Mouse (Mus musculus): ENCODE results near the gene Bola3. TPM values are rescaled to one million over a fixed set of nuclear protein-coding genes. Genes with fewer than 3 reads are reported as not detected.

Bola3 gene
- total RNA-seq, 1 experiment from 2014 or later: 193 TPM

DNA sequence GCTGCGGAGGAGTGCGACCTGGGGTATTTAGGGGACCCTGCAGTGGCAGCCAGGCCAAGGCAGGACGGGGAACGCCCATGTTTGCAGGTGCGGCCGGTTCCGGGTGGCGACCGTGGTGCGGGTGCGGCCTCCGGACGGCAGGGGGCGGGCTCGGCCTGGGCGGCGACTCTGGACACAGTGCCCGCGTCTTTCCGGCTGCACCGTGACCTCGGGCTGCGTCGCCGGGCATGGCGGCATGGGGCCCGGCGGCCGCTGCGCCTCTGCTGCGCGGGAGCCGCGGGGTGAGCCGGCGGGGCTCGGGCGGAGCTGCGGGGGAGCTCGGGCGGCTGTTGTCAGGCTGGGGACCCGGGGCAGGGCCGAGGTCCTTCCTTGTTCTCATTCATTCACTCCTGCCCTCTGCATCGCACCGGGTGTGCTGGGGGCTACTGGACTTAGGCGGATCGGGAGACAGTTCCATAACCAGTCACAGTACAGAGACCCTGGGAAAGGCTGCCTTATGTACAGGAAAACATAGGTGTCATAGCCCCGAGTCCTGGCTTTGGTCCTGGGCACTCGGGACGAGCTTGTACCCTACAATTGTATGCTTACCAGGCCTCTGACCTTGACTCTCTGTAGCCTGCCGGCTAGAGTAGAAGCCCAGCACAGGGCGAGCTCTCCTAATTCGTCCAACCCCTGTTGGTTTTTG is 469 bp downstream of the Bola3 start:
- peak; percentile 94 for DNase-seq

DNA sequence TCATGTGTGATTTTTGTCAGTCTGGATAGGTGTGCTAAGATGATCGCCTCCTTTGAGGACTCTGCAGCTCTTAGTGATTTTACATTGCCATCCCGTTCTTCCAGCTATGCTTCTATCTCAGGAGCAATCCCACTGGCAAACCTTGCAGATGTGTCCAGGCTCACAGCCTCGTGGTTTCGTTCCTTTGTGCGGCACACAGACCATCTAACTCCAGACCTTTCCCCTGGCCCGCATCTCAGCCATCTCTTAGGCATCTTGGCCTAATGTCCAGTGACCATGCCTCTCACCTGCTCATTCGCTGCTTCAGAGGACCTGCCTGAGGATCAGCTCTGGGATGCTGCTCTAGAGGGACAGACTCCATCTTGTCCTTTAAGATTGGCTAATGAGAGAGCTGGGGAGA is 1.2 kb downstream of the Bola3 start:
- no peak for DNase-seq

DNA sequence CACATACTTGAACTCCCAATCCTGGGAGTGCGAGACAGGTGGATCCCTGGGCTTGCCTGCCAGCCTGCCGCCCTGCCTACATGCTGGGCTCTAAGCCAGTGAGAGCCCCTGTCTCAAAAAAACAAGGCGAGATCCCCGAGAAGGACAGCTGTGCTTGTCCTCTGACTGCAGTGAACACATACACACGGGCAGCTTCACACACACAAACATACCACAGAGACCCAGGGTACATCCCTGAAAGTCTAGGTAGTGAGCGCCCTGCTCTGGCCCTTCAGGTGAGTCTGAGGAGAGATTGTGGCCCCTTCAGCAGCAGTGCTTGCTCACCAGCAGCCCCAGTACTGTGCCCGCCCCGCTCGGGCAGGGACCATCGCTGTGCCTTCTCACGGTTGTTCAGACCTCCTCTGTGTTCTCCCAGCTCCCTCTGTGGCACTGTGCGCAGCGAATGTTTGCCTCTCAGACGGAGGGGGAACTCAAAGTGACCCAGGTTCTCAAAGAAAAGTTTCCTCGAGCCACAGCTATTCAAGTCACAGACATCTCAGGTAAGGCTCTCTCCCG is 2.0 kb downstream of the Bola3 start:
- DNase-seq: no peak

DNA sequence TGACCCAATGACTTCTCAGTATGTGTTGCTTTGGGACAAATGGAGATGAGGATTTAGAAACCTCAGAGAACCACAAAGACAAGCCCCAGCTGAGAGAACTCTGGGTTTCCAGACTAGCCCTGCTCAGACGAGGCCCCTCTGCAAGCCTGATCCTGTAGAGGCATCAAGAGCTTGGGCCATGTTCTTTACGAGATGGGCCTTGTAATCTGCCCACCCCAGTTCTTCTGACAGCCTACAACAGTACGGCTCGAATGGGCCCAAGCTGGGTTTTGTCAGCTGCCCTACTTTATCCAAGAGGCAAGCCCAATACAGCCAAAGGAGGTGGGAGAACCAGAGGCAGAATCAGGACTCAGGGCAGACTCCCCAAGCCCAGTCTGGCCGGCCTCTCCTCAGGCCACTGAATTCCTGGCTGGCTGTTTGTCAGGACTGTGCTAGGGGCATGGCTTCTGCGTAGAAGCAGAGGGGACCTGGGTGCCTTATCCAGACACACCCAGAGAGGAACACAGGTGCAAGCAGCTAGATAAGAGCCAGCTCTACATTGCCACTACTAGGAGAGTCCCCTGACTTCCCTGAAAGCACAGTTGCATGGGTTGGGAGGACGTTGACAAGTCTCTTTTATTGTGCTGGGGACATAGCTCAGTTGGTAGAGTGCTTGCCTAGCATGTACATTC is 2.7 kb downstream of the Bola3 start:
- DNase-seq: no peak

DNA sequence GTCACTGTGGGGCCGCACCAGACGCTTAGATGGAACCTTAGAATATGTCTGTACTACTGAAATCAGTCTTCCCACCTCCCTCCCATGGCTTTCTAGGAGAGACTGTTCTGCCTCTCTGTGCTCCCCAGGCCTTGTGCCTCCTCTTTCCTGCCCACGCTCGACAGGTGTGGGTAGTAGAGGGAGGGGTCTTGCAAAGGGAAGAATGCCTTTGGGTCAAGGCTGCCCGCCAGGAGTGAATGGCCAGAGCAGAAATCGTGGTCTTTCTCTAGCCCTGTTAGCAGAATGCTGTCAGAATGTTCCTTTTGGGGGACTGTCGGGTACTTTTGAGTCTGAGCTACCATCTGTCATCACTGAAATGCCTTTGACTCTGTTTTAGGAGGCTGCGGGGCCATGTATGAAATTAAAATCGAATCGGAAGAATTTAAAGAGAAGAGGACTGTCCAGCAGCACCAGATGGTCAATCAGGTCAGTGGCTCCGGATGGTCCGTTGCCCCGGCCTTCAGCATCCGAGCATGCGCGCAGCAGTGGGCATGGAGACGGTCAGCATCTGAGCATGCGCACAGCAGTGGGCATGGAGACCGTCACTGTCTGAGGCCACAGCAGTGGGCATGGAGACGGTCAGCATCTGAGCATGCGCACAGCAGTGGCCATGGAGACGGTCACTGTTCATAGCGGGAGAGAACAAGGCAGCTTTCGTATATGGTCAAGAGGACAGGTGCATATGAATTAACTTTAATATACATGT is 3.9 kb downstream of the Bola3 start:
- DNase-seq: no peak

DNA sequence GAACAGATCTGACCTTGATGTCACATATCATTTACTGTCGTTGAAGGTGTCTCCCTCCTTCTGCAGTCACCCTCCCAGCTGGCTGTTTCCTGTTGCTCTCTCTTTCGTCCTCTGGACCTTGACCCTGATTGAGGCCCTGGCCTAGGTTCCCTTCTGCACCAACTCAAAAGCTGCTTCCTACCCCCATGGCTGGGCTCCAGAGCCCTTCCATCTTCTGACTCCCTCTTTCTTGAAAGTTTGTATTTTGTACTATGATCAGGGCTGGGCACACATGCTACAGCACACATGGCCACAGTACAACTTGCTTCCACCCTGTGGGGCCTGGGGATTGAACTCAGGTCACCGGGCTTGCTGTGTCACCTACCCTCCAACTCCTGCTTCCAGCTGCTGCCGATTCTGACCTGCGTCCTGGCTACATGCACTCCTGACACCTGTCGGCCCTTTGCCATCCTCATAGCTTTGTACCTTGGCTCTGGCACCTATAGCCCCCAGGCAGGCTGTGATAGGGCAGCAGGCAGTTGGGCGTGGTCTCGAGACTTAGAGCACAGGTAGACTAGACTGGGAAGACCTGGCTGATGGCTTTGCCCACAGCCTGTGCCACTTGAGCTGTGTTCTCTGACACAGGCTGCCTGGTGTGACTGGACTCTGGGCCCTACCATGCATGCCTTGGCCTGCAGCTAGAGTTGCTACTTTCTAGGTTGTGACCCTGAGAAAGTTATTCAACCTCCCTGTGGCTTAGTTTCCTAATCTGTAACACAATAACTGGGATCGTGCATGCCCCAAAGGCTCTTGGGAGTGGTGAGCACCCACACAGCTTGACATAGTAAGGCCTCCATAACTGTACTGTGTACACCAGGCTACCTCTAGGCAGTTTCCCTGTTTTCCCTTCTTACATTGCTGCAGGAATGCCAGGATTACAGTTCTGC is 6.2 kb downstream of the Bola3 start:
- DNase-seq: no peak

DNA sequence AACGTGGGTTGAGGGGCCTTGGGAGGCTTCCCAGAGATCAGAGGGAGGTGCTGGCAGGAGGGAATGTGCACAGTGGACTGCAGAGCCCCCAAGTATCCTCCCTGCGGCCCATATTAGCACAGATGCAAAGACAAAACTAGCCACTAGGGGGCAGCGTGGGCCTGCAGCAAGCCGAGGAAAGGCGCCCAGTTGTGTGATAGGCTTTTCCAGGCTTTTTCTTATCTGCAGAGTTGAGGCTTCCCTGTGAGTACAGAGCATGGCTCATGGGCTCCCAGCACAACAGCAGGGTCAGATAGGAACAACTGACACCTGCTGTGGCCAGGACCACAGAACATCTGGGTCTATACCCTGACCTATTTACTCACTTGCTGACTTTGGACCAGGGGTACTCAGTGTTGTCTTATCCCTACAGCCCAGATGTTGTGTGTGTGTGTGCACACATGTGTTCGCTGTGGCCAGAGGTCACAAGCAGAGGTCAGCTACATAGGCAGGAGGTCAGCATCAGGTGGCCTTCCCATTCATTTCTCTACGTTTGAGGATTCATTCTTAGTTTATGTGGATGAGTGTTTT is 7.7 kb downstream of the Bola3 start:
- peak; percentile 88 for DNase-seq

DNA sequence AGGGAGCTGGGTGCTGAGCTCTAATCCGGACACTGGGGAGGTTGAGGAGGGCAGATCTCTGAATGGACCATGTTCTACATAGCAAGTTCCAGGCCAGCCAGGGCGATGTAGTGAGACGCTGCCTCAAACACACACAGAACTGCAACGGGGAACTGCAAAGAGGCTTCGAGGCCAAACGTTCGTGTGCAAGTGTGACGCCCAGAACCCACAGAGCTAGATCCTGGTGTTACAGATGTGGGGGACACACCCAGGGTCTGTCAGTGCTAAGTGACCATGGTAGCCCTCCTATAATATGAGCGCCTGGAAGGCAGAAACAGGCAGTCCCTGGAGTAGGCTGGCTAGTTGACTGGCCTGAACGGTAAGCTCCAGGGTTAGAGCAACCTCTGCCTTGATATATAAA is 8.5 kb downstream of the Bola3 start:
- no peak for DNase-seq

DNA sequence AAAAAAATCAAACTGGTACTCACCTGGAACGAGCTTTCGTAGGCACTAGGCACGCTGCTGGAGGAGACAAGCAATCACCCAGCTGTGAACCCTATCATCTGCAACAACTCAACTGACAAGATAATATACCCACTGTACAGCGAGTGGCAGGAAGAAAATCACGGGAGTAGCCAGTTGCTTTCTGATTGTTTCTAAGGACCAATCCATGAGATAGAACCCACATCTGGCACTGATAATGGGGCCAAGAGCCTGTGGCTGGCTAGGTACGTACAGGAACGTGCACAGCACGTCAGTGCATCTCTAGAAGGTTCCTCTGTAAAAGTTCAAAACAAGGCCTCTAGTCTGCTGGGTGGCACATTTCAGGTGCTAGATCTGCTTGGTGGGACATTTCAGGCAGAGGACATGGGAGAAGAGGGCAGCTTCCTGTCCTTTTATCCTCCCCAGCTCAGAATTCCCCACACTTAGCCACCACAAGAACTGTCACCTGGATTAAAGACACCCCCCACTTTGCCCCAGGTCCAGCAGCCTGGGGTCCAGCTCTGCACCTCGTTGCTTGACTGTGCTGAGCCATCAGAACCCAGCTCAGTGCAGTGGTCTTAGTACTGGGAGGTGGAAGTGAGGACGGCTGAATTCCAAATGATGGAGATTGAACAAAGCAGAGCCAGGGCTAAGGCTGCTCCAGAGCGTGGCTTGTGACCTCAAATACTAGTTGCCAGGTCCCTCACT is 12.7 kb downstream of the Bola3 start:
- DNase-seq: no peak

DNA sequence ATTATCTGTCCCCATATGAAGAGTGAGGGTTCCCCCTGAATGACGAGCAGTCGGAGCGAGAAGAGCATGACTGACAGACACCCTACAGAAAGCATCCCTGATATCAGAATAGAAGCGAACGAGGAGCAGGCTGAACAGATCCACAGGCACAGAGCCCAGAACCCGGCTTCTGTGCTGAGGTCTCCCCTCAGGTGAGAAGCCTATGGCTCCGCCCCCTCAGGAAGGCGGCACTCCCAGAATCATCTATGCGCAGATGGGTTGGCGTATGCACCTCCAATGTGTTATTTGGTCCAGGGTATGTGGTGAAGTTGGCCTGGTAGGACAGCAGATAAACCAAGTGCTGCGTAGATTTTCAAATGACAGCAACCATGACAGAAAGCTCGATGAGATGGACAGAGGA is 14.1 kb downstream of the Bola3 start:
- no peak for DNase-seq

DNA sequence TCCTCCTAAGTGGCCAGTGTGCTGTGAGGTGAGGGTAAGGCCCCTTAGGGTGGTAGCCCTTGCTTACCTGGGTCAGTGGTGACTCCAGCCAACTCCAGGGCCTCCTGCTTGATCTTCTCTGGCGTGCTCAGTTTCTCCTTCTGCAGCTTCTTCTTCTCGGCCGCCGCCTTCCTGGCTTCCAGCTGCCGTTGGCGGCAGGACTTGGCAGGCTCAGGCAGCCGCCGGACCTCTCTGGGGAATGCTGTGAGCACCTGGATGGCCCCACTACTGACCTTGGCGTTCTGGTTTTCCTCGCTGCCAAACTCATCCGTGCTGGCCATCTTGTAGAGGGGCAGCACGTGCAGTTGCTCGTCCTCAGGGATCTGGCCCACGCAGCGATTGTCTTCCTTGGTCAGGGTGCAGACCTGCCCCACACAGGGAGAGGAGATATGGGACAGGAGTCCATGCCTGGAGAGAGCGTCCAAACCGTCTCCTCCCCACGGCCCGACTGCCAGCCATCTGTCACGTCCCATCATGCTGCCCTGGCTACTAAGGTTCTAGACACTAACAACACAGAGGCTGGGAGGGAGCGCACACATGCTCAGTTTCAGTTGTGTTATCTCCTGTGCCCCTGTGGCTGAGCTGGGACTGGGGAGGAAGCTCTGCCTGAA is 21.5 kb downstream of the Bola3 start:
- DNase-seq: no peak

DNA sequence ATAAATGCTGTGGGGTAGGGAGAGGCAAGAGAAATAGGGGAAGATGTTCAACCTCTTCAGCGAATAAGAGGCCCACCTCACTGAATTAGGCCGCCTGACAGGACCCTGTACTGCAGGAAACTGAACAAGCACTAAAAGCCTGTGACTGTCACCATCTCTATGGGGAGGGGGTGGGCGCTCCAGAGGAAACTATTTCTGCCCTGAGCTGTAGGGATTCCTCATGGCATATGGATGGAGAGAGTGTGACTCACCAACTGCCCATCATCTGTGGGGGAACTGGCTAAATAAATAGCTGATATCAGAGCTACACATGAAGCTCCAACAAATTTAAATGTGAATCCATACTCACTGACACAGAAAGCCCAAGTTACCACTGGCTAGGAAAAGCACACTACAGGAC is 22.4 kb downstream of the Bola3 start:
- DNase-seq: no peak

DNA sequence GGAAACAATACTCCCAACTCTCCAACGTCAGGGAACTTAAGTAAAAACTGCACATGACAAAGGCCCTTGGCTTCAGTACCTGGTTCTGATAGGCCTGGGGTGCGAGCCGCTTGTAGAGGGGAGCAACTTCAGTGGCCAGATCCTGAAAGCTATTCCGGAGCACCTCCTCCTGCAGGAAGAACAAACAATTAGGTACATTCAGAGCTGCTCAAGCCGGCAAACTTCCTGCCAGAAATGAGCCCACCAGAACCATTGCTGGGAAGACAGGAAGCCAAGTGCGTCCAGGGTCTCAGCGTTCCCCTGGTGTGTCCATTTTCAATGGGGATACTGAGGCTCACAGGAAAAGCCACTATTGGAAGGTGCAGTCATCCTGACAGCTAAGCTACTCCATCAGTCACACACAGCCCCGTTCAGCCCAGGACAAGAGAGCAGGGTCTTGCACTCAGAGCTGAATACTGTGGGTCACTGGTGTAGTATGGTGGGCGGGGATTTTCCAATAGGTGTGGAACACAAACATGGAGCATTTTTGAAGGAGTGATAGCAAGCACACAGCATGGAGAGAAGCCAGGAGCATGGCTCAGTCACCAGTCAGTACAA is 24.9 kb downstream of the Bola3 start:
- no peak for DNase-seq

DNA sequence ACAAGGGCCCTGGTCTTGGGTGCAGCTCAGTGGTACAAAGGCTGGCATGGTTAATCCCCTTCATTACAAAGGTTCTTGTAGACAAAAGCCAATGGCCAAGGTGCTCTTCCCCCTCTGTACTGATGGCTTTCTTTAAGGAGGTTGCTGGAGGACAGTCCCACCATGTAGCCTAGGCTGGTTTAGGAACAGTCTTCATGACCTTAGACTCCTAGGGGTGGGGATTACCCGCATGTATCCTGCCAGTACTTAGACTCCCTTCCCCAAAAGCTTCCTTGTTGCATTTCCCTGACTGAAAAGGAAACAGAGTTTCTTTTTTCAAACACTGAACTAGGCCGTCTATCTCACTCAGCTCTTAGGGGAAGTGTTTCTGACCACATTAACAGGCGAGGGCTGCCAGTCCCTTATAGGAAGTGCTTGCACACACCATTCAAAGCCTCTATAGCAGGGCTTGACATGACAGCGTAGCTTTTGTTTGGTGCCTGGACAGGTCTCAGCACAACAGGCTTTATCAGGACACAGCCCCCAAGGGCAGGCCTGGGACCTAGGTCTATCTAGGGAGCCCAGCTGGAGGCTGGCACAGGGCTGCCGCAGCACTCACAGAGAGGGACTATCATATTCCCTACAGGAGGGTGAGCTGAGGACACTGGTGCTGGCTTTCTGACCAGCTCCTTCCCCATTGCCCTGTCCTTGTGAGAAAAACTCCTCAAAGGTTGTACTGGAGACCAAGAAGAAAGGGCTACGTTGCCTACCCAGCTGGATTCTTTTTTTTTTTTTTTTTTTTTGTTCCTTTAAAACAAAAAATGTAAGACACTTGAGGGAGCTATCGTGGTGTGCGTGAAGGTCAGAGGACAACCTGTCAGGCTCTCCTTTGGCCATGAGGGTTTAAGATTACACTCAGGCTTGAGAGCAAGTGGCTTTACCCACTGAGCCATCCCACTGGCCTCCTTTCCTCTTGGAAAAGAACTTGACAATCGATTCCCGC is 32.9 kb downstream of the Bola3 start:
- no peak for DNase-seq

DNA sequence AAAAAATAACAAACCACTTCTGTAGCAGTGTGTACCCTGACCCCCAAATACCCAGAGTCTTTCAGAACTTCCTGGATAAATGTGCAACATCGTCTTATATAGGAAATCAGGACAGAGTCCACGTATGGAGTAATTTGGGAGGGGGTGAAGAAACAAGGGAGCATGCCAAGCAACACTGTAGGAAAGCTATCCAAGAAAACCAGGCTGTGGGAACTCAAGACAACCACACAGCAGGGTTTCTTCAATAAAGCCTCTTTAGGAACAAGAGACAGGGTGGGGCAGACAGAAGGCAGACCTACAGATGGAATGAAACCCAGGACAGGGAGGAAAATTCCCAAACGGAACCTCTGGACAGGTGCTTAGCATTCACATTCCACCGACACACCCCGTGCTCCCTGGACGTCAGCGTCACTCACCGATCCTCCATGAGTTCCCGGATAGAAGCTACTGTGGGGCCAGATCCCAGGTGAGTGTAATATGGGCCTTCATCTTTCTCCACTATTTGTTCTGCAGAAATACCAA is 36.7 kb downstream of the Bola3 start:
- no peak for DNase-seq

DNA sequence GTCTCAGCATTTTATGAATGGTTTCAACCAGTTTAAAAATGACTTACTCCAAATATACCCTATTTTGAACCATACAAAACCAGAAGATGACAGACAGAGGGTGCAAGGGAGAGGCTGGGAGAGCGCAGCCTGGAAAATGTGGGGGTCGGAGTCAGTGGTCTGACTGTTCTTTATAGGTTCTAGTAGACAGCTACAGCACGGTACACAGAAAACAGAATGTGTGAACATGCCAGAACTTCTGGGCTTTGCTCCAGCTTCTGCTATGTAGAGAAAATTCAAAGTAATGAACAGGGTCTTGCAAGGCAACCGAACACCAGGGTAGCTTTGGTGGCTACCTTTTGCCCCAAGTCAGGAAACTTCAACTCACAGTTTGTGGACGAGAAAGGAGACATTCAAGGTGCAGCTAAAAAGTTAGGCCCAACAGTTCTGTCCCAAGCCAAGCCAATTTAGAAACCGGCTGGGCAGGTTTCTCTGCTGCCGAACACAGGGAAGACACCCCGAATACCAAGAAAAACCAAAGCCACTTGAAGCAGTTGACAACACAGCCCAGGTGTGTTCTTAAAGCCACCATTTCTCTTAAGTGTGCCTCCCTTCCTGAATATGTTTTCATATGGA is 43.3 kb downstream of the Bola3 start:
- no peak for DNase-seq

DNA sequence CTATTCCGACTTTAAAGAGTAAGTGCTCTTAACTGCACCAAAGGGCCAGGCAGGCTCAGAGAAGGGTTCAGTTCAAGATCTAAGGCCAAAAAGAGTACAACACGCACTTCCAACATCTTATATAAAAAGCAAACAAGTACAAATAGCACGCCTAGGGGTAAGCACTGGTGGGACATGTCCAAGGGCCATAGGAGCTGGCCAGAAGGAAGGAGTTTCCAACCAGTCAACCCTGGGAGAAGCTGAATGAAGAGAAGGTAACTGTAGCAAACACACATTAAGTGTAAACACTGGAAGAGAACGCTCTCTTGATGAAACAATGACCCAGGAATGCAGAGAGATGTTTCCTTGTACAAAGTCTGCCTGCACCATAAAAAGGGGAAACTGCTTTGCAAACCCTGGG is 45.2 kb downstream of the Bola3 start:
- DNase-seq: no peak
